Mouse (Mus musculus): ENCODE data around the gene Ptprg. TPM values are rescaled to one million over a fixed set of nuclear protein-coding genes. Genes with fewer than 3 reads are reported as not detected.
A peak's percentile ranks its signal among the peaks of the same experiment; 100 is the strongest.

Ptprg gene
- polyA plus RNA-seq, 1 experiment = 11.0 TPM

DNA sequence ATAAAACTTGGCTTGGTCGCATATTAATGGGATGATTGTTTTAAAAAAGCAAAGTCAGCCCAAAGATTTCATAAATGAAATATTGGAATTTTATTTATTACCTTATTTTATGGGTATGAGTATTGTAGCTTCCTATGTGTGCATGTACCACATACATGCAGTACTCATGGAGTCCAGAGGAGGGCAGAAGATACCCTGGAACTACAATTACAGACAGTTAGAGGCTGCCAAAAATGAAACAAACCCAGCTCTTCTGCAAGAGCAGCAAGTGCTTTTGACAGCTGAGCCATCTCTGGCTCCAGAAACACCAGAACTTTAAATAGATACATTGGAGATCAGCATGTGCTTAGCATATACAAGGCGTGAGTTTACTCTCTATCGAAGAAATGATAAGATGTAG, 592.6 kb downstream of the Ptprg start:
- whole genome bisulfite sequencing = 94% methylated on average over 3 of the region's 3 CpGs
- DNase-seq (ENCODE audit: low read depth, low spot score) = no peak

DNA sequence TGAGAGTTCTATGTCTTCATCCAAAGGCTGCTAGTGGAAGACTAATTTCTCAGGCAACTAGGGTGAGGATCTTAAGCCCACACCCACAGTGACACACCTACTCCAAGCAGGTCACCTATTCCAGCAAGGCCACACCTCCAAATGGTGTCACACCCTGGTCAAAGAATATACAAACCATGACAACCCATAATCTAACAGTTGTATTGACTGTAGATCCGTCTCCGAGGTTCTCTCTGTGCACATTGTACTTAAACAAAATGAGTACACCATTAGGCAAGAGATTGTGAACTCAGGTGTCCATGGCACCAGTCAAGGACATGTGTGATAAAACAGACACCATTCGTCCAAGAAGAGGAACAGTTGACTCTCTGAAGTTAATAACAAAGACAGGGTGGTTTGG, 596.2 kb downstream of the Ptprg start:
- WGBS = 32% methylated on average over 3 of the region's 3 CpGs
- peak; percentile 21 for DNase-seq (ENCODE audit: low read depth, low spot score)

DNA sequence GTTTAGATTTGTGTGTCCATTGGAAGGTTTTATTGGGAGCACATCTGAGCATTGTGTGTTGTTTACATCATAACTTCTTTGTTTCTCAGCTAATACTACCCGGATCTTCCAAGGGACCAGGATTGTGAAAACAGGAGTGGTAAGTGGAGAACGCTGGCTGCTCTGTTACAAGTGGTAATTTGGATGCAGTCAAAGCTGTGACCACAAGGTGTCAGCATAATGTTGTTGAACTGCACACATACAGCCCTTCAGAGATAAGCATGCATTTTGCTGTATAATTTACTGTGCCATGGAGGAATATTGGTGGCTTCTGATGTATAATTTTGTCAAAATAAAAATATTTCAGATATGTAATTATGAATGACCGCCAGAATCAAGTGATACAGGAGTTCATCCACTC, 598.6 kb downstream of the Ptprg start:
- 34% methylated on average over 3 of the region's 3 CpGs for WGBS
- DNase-seq (ENCODE audit: low read depth, low spot score) = peak; percentile 13

DNA sequence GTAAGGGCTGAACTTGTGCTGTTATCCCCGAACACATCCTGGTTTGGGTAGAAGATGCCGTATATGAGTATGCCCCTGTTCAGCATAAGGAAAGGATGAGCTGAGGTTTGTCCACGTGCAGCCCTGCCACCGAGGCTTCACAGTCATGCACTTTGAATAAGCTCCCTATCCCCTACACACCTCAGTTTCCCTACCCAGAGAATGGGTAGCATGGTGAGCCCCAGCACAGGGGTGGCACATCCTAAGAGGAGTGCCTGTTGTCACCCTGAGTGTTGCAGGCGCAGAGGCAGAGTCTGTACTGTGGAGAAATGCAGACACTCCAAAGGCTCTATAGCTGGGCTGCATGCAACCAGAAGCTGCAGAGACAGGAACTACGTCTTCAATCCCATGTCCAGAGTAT, 599.4 kb downstream of the Ptprg start:
- DNase-seq (ENCODE audit: low read depth, low spot score) = no peak
- WGBS = 94% methylated on average over 6 of the region's 6 CpGs

DNA sequence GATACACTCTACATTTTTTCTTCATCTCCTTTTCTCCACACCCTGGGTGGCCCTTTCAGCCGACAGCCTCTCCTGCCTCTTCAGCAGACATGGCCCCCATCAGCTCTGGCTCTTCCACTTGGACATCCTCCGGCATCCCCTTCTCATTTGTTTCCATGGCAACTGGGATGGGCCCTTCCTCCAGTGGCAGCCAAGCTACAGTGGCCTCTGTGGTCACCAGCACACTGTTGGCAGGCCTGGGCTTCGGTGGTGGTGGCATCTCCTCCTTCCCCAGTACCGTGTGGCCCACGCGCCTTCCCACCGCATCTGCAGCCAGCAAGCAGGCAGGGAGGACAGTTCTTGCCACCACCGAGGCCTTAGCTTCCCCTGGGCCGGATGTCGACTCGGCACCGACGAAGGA, 600.3 kb downstream of the Ptprg start:
- 93% methylated on average over 13 of the region's 13 CpGs for WGBS
- DNase-seq (ENCODE audit: low read depth, low spot score) = no peak

DNA sequence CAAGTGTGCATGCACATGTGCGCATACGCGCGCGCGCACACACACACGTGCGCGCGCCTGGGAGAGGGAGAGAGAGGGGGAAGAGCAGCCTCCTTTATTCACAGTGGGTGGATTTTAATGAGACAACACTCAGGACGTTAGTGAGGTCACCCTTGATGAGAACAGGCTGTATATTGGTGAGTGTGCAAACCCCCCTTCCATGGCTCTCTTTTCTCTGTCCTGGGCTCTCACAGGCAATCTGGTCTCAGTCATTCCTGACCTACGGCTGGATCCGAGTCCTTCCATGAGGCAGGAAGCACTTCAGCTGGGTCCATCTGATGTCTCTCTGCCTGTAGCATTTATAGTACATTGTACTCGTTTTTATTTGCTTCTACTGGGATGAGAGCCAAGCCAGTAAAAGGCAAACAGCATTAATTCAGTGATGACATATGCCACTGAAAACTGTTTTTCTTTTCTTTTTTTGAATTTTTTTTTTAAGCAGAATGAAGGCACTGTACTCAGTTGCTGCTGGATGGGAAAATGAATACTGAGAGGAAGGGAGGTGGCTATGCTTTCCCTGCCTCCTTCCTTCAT, 608.5 kb downstream of the Ptprg start:
- WGBS = 64% methylated on average over 14 of the region's 14 CpGs
- peak; percentile 7 for DNase-seq (ENCODE audit: low read depth, low spot score)

DNA sequence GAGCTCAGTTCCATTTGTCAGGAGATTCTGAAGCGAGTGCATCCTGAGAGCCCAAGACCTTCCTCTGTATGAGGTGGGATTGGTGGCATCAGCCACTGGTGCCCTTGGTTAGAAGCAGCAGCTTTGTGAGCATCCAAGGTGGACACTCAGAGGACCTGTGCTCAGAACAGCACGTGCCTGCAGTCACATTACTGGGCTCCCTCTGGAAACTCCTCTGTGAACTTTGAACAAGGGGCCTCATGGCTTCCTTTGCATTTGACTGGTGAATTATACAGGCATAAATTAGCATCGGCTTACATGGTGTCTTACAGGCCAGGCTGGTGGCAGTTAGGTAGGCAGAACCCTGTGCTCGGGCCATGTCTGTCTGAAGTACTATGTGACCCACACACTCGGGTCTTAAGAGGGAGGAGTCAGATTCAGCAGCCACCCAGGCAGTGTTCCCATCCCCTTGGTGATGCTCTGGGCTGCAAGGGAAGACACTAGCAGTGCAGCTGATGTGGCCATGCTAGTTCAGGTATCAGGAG, 609.1 kb downstream of the Ptprg start:
- no peak for DNase-seq (ENCODE audit: low read depth, low spot score)

DNA sequence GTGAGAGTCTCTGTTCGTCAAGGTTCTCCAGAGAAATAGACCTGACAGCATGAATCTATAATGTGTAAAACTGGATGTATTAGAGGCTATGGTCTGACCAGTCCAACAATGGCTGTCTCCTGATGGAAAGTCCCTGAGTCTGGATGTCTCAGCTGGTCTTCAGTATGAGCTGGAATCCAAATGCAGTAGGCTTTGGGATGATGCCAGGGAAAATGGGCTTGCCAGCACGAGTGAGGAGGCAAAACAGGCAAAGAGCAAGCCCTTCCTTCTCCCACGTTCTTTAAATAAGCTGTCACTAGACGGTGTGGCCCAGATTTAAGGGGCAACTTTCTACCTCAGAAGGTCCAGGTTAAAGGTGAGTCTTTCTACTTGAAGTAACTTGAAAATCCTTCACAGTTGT, 609.9 kb downstream of the Ptprg start:
- DNase-seq (ENCODE audit: low read depth, low spot score) = no peak
- WGBS = 56% methylated on average over 4 of the region's 4 CpGs

More for the DNA sequence above, 609.1 kb downstream of the Ptprg start:
- WGBS = 34% methylated on average over 5 of the region's 5 CpGs

DNA sequence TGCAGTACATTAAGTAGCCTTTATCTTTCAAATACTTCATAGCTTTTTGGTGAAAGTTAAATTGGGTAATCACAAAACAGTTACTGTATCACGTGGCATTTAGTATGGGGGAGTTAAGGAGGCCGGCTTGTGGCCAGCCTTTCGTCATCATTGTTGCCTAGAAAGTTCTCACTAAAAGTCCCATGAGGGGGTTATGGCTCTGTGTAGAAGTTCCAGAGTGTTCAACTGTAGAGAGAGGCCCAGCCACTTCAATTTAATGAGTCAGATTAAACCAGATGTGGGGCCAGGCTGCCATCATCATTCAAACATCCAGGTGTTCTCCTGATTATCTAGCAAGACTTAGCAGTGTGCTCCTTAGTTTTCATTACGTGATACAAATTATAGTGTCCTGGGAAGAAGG, 613.9 kb downstream of the Ptprg start:
- DNase-seq (ENCODE audit: low read depth, low spot score) = no peak

DNA sequence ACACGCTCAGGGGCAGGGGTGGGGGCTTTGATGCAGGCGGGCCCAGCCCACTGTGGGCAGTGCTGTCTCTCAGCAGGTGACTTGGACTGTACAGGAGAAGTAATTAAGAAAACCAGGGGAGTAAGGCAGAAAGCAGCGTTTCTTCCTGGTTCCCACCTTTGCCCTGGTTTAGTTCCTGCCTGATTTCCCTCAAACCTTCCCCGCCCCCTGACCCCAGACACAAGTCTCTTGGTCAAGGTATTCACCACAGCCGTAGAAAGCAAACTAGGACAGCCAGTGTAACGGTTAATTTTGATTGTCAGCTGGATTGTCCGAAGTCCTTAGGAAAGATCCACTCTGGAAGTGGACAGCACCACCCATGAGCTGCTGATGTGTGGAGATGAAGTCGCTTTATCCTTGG, 614.3 kb downstream of the Ptprg start:
- no peak for DNase-seq (ENCODE audit: low read depth, low spot score)
- 78% methylated on average over 8 of the region's 8 CpGs for WGBS

More for the DNA sequence above, 613.9 kb downstream of the Ptprg start:
- 88% methylated on average over 4 of the region's 4 CpGs for WGBS

DNA sequence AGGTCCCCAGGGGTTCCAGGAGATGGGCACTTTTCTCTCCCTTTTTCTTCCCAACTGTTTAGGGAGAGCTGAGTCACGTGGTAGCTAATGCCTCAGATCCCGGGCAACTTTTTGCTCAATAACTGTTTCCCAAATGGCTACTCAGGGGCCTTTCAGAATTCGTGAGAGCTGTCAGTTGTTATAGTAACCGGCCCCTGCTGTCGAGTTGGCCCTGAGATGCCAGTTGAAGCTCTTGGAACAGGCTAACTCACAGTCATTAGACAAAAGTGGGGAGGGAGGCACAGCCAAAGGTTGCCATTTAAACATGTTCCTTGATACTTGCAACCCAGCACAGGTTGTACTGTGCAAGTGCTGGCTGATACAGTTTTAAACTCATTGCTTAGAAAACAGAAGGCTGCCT, 624.1 kb downstream of the Ptprg start:
- WGBS = 65% methylated on average over 5 of the region's 5 CpGs
- no peak for DNase-seq (ENCODE audit: low read depth, low spot score)

DNA sequence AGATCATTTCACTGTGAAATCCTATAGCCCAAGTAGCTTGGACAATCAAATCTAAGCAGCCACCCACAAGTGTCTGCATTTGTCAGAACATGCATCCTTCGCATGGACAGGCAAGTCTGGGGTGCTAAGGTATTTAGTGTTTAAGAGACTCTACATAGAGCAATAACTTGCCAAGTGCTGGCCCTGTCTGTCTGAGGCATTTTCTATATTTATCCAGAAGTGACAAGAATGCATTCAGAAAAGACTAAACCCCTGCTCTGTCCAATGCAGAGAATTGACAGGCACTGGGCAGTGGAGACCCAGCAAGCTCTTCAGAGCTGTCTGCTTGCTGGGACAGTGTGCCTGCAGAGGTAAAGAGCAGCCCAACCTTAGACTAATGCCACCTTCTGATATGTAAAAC, 625.3 kb downstream of the Ptprg start:
- WGBS = 94% methylated on average over 1 of the region's 1 CpGs
- DNase-seq (ENCODE audit: low read depth, low spot score) = no peak

DNA sequence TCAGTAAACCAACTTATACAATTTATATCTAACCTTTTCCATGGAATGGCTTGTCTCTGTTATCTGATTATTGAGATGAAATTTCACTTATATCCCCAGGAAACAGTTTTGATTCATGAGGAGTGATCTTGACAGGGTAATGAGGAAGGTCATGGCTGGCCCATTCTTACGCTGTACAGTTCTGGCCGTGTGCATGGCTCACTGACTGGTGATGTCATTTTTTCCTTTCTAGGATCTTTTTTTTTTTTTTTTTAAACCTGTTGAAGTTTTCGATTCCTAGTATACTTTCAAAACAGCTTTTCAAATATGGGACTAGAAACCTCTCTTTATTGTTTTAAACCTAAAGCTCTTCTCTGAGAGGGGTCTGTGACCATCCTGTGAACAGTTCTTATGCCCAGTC, 626.8 kb downstream of the Ptprg start:
- 61% methylated on average over 3 of the region's 3 CpGs for WGBS

DNA sequence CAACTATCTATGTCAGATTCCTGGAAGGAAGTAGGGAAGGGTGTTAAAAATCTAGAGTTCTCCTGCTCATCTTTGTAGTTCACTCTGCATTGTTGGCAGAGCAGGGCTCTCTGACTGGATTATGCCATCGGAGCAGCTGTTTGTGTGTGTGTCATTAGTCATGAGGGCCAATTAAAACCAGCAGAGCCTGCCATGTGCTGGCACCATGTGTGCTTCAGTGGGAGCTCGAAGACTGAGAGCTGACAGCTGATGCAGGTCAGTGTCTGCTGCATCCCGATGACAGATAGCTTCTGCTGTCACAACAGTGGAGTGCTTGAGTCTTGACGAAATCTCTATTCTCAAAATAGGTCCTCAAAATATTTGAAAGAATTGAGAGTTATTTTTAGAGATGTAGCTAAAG, 631.7 kb downstream of the Ptprg start:
- DNase-seq (ENCODE audit: low read depth, low spot score) = no peak
- 76% methylated on average over 4 of the region's 4 CpGs for WGBS

More for the DNA sequence above, 626.8 kb downstream of the Ptprg start:
- no peak for DNase-seq (ENCODE audit: low read depth, low spot score)

DNA sequence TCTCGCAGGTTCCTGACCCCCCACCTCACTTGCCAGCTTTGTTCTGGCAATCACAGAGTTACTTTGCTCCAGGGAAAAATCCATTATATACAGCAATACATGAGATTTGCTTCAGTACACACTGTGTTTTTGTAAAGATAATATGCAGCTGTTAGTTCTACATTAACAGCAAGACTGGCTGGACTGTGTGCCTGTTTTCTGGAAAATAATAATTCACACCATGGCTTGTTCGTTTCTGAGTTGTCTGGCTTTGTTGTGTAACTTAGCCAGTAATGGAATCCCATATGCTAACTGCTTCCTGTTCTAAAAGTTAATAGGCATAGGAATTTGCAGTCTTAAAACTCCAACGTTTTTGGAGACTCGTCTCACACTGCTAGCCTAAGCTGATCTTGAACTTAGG, 635.0 kb downstream of the Ptprg start:
- 55% methylated on average over 4 of the region's 4 CpGs for WGBS
- DNase-seq (ENCODE audit: low read depth, low spot score) = no peak

DNA sequence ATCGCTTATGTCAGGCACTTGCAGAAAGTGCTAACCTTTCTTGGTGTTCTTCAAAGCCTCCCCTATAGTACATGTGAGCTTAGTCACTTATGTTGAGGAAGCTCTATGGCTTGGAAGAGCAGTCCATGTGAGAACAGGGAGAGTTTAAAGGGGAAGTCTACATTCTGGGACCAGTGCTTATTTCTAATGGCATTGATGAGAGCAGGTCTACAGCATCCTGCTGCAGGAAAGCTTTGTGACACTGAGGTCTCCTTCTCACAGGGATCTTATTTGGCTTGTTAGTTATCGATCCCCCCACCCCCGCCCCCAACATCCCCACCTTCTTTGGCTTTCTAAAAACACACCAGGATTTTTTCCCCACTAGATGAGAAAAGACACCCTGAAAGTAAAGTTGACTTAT, 635.9 kb downstream of the Ptprg start:
- DNase-seq (ENCODE audit: low read depth, low spot score) = no peak
- WGBS = 87% methylated on average over 3 of the region's 3 CpGs

DNA sequence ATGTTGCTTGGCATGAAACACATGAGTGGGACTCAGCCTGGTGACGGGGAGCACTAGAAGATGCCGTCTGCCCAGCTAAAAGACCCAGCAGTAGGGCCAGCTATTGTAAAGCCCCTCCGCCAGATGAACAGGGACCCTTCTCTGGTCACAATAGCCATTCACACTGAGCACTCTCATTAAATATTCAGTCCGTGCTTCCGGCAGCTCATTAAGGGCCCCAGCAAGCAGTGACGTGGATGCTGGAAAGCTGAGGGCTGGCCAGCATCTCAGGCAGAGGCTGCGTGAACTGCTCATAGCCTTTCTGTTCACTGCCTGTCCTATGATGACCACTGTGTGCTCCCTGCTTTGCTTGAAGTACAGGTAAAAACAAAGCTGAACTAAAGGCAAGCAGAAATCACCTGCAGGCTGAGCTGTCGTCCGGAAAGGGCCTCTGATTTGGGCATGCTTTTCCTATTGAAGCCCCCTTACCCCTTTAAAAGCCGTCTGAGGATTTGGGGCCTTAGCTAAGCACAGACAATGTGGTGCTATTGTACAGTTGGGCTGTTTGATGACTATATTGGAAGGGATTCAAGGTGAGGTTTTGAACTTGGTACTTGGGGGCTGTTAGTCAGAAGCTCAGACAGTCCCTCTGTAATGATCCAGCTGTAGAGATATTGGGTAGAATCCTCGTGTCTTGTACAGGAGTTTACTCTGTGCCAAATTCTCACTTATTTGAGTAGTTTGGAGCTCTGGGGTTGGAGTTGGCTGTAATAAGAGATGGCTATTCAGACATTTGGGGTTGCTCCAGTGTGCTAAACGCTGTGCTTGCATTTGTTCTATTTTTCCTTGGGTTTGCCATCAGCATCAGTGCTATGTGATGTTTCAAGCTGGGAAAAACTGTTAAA, 636.6 kb downstream of the Ptprg start:
- no peak for DNase-seq (ENCODE audit: low read depth, low spot score)
- WGBS = 83% methylated on average over 12 of the region's 12 CpGs

DNA sequence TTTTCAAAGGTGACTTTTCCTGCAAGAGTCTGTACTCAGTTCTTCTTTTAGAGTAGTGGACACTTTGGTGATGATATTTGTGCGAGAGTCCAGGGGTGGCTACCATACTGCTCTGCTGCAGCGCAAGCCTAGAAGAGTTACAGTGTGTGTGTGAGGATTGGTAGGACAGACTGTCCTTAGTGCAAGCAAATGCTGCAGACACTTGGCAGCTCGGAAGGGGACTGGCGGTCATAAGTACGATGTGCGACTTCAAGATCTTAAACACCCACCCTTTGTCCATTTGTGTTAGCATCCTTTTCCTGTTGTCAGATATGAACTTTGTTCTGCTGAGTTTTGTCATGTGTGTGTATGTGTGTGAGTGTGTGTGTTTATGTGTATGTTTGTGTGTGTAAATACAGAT, 637.7 kb downstream of the Ptprg start:
- no peak for DNase-seq (ENCODE audit: low read depth, low spot score)
- WGBS = 91% methylated on average over 6 of the region's 6 CpGs

DNA sequence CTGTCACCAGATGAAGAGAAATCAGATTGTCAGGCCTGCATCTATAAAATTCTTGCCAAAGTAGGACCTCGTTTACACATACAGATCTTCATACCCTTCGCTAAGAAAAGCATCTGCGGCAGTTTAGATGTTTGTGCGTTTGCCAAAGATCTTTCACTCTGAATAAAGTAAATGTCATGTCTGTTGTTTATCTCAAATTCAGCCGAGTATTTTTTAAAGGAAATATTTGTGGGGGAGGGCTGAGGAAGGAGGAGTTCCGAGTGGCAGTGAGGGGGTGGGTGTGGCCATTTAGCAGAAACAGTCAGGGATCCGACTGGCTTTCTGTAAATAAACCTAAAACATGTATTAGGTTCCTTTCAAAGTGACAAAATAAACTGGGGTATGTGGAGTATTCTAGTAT, 645.4 kb downstream of the Ptprg start:
- DNase-seq (ENCODE audit: low read depth, low spot score) = no peak
- 44% methylated on average over 7 of the region's 7 CpGs for WGBS

DNA sequence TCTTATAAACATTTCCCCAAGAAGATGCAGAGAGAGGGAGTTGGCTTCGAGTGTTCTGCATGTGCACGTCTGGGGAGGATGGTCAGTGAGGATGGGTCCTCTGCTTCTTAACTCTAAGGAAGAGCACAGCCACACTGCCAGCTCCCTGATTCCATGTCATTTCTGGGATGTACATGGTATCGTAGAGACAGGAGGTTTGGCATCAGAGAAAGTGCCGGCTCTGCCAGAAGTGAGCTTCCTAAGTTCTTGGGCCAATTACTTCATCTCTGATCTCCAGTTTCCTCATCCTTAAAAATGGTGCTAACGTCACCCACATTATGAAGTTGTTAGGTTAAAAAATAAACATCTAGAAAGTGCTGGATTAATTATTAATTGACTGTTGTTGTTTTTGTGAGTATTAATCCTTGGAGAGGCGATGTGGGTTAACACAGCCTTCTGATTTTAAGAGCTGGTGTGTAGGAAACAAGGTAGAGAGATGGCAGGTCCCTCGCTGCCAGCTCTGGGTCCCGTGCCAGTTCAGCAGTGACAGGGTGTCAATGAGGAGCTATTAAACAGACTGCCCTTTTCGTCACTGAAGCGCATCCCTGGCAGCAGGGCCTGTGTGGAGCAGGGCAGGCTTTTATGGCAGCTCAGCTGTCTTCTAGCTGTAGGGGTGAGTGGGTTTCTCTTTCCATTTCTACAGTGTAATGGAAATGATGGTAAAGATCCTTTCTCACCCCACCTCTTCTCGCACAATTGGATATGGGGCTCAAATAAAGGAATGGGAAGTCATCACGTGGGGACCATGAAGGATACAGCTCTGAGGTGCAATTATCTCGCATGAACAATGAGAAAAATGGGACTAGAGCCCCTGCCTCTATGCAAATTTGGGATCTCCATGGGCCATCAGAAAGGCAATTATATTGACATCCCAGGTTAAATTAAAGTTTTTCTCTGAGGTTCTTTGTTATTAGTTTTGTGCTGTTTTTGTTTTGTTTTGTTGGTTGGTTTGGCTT, 646.9 kb downstream of the Ptprg start:
- WGBS = 74% methylated on average over 13 of the region's 13 CpGs
- DNase-seq (ENCODE audit: low read depth, low spot score) = no peak
